Mouse (Mus musculus): Measurements from ENCODE around the gene Olfr1411. TPM values are rescaled to one million over a fixed set of nuclear protein-coding genes. Genes with fewer than 3 reads are reported as not detected.
A peak's percentile ranks its signal among the peaks of the same experiment; 100 is the strongest.

The Olfr1411 gene
- total RNA-seq, 1 experiment: not detected

- 0 out of 4 replicates have a peak, but pooled peaks cover 0 to 3% of the 10 kb centered on the region in 2 experiments for H3K4me1 ChIP-seq (ENCODE audit: control insufficient read depth in 2 of 2, insufficient read depth in 2 of 2, low read length in 2 of 2, poor library complexity in 1 of 2)
- in situ Hi-C loops (cut with MboI; ENCODE audit: low sequenced_read_pairs in 2 of 2, unreplicated experiment in 2 of 2): no loop called here
- no peak overlapping the region for H3K9ac ChIP-seq (ENCODE audit: insufficient read depth, low read depth, low read length, poor library complexity, severe bottlenecking)
- H3K9me3 ChIP-seq (ENCODE audit: control insufficient read depth, insufficient read depth, low read depth, low read length): no peaks in the 10 kb centered on the region
- no peak overlapping the region for H3K27ac ChIP-seq (ENCODE audit: insufficient read depth, low read depth, low read length, poor library complexity, severe bottlenecking)
- H3K36me3 ChIP-seq (ENCODE audit: control insufficient read depth, insufficient read depth, low read length, poor library complexity, severe bottlenecking): peaks cover 12% of the 10 kb centered on the region
- TF ChIP-seq HCFC1 (IDR thresholded peaks at IDR 0.05; ENCODE audit: borderline replicate concordance, insufficient read depth, low read length) (no peak), ZNF384 (IDR thresholded peaks at IDR 0.05; ENCODE audit: low read depth, low read length) (no peak), CHD2 (IDR thresholded peaks at IDR 0.05; ENCODE audit: low read depth, low read length) (no peak), MAFK (IDR thresholded peaks at IDR 0.05; ENCODE audit: insufficient read depth, low read depth, low read length) (no peak), ZC3H11A (IDR thresholded peaks at IDR 0.05; ENCODE audit: borderline replicate concordance, low read depth, low read length) (no peak)
- no peak overlapping the region for H3K4me3 ChIP-seq (ENCODE audit: insufficient read depth in 1 of 2, low read depth in 1 of 2, low read length in 2 of 2, poor library complexity in 1 of 2, severe bottlenecking in 1 of 2)
- DNase-seq (ENCODE audit: low read depth, low spot score): no peak
These were observed 44.0 kb downstream of the Olfr1411 start for GRCm38 (mm10) chr1:92638181-92638580.

GRCm38 (mm10) chr1:92638736-92639135 is 44.5 kb downstream of the Olfr1411 start:
- Histone ChIP-seq H3K27ac (ENCODE audit: insufficient read depth, low read depth, low read length, poor library complexity, severe bottlenecking) (no peak overlapping the region), H3K9ac (ENCODE audit: insufficient read depth, low read depth, low read length, poor library complexity, severe bottlenecking) (no peak overlapping the region), H3K36me3 (ENCODE audit: control insufficient read depth, insufficient read depth, low read length, poor library complexity, severe bottlenecking) (peaks cover 12% of the 10 kb centered on the region), H3K4me3 (ENCODE audit: insufficient read depth in 1 of 2, low read depth in 1 of 2, low read length in 2 of 2, poor library complexity in 1 of 2, severe bottlenecking in 1 of 2) (no peak overlapping the region), H3K4me1 (ENCODE audit: control insufficient read depth in 2 of 2, insufficient read depth in 2 of 2, low read length in 2 of 2, poor library complexity in 1 of 2) (0 out of 4 replicates have a peak, but pooled peaks cover 0 to 3% of the 10 kb centered on the region in 2 experiments), H3K9me3 (ENCODE audit: control insufficient read depth, insufficient read depth, low read depth, low read length) (no peaks in the 10 kb centered on the region)
- TF ChIP-seq ZNF384 (IDR thresholded peaks at IDR 0.05; ENCODE audit: low read depth, low read length): no peak
- in situ Hi-C loops (cut with MboI; ENCODE audit: low sequenced_read_pairs in 2 of 2, unreplicated experiment in 2 of 2): no loop called here
- no peak for DNase-seq (ENCODE audit: low read depth, low spot score)

DNA sequence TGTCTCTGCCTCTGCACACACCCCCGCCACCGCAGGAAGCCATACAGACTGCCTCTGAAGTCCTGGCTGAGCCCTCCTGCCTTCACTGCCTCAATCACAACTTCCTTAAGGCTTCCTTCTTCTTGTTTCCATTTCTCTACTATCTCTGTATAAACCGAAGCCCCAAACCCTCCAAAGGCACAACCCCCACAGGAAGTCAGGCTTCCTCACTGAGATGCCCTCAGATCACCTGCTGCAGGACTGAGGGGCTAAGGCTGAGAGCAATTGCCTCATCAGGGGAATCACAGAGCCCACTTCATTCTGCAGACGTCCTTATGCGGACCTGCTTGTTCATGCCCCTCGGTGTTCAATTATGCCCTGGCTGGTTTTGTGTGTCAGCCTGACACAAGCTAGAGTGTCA is 46.2 kb downstream of the Olfr1411 start:
- Histone ChIP-seq H3K9ac (ENCODE audit: insufficient read depth, low read depth, low read length, poor library complexity, severe bottlenecking) (no peak overlapping the region), H3K9me3 (ENCODE audit: control insufficient read depth, insufficient read depth, low read depth, low read length) (no peaks in the 10 kb centered on the region), H3K4me1 (ENCODE audit: control insufficient read depth in 2 of 2, insufficient read depth in 2 of 2, low read length in 2 of 2, poor library complexity in 1 of 2) (0 out of 4 replicates have a peak, but pooled peaks cover 0 to 3% of the 10 kb centered on the region in 2 experiments), H3K27ac (ENCODE audit: insufficient read depth, low read depth, low read length, poor library complexity, severe bottlenecking) (no peak overlapping the region), H3K4me3 (ENCODE audit: insufficient read depth in 1 of 2, low read depth in 1 of 2, low read length in 2 of 2, poor library complexity in 1 of 2, severe bottlenecking in 1 of 2) (no peak overlapping the region), H3K36me3 (ENCODE audit: control insufficient read depth, insufficient read depth, low read length, poor library complexity, severe bottlenecking) (peaks cover 12% of the 10 kb centered on the region)
- in situ Hi-C loops (cut with MboI; ENCODE audit: low sequenced_read_pairs in 2 of 2, unreplicated experiment in 2 of 2): no loop called here
- DNase-seq (ENCODE audit: low read depth, low spot score): no peak
- no peak for TF ChIP-seq CHD2 (IDR thresholded peaks at IDR 0.05; ENCODE audit: low read depth, low read length)
- no peak for TF ChIP-seq MAFK (IDR thresholded peaks at IDR 0.05; ENCODE audit: insufficient read depth, low read depth, low read length)
- TF ChIP-seq ZC3H11A (IDR thresholded peaks at IDR 0.05; ENCODE audit: borderline replicate concordance, low read depth, low read length): no peak
- TF ChIP-seq HCFC1 (IDR thresholded peaks at IDR 0.05; ENCODE audit: borderline replicate concordance, insufficient read depth, low read length): no peak

GRCm38 (mm10) chr1:92641514-92642272 is 47.5 kb downstream of the Olfr1411 start, which contains the start of gene Cops9:
TSS of gene Cops9 (minus strand) at chr1:92641985.
- 0 out of 4 replicates have a peak, but pooled peaks cover 0 to 3% of the 10 kb centered on the region in 2 experiments for H3K4me1 ChIP-seq (ENCODE audit: control insufficient read depth in 2 of 2, insufficient read depth in 2 of 2, low read length in 2 of 2, poor library complexity in 1 of 2)
- peak within 1 kb of the TSS; percentile 93 for H3K9ac ChIP-seq (ENCODE audit: insufficient read depth, low read depth, low read length, poor library complexity, severe bottlenecking)
- no peak within 1 kb of the TSS for H3K27ac ChIP-seq (ENCODE audit: insufficient read depth, low read depth, low read length, poor library complexity, severe bottlenecking)
- H3K36me3 ChIP-seq (ENCODE audit: control insufficient read depth, insufficient read depth, low read length, poor library complexity, severe bottlenecking): peaks cover 7% of the 10 kb centered on the region
- peak; percentile 57 for DNase-seq (ENCODE audit: low read depth, low spot score)
- in situ Hi-C loops (cut with MboI; ENCODE audit: low sequenced_read_pairs in 2 of 2, unreplicated experiment in 2 of 2): no loop called here
- H3K9me3 ChIP-seq (ENCODE audit: control insufficient read depth, insufficient read depth, low read depth, low read length): no peaks in the 10 kb centered on the region
- TF ChIP-seq MAFK (IDR thresholded peaks at IDR 0.05; ENCODE audit: insufficient read depth, low read depth, low read length): no peak
- TF ChIP-seq CHD2 (IDR thresholded peaks at IDR 0.05; ENCODE audit: low read depth, low read length): no peak
- TF ChIP-seq HCFC1 (IDR thresholded peaks at IDR 0.05; ENCODE audit: borderline replicate concordance, insufficient read depth, low read length): peak; percentile 74; the same call in 1 of the 2 replicates
- H3K4me3 ChIP-seq (ENCODE audit: insufficient read depth in 1 of 2, low read depth in 1 of 2, low read length in 2 of 2, poor library complexity in 1 of 2, severe bottlenecking in 1 of 2): peak within 1 kb of the TSS; percentile 93 to 98

Measured in ES-E14 (cell line).